Mouse (Mus musculus): ENCODE data around the gene Kcnip4.

GRCm38 (mm10) chr5:49487270-49487669 is 37.4 kb downstream of the Kcnip4 start:
- TF ChIP-seq CTCF (IDR thresholded peaks at IDR 0.05; ENCODE audit: insufficient read depth, low read length) (no peak), POLR2A (IDR thresholded peaks at IDR 0.05; ENCODE audit: borderline replicate concordance, extremely low read depth, low read depth, low read length) (no peak)

All from lung, adult 2 months (tissue).